Mouse (Mus musculus) common myeloid progenitor, adult 5-6 weeks (primary cell): ENCODE results near the gene Tomm20. TPM values are rescaled to one million over a fixed set of nuclear protein-coding genes. Genes with fewer than 3 reads are reported as not detected.
"Not testable (repeated sequence)": the region's sequence is repeated elsewhere in the genome, so short reads cannot be mapped to it uniquely, and the experiment has no call there.

Source experiments
- ATAC-seq: replicated peaks from 2 replicates; pipeline ENCODE4 v1.8.0; 2016; ENCODE audit warnings: low read depth, mild to moderate bottlenecking, moderate TSS enrichment, inconsistent platforms; ENCODE audit not compliant: poor library complexity, severe bottlenecking
- total RNA-seq: library from RNA; stranded (forward); fragments of 200-1000, 187-1606 nt; gene quantifications from 2 replicates; pipeline ENCODE4 v1.2.3, GENCODE M21; 2017

The Tomm20 gene
- total RNA-seq, 1 experiment from 2014 or later, result 160 TPM

DNA sequence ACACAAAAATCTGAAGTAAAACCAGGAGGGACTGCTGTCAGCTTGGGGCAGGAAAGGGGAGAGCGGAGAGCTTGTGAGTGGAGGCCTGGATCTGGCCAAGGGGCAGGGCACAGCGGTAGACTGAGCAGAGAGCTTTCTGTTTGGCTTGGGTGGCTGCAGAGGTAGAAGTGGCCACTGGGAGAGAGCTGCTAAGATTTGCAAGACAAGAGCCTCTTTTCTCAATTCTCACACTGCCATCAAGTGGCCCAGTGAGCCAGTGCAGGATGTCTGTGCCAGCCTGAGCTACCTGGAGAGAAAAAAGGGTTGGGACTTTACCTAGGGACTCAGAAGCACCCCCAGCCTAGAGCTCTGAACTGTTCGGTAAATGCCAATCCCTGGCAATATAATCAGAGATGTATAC, 24.8 kb downstream of the Tomm20 start:
- peak; percentile 93 for ATAC-seq

DNA sequence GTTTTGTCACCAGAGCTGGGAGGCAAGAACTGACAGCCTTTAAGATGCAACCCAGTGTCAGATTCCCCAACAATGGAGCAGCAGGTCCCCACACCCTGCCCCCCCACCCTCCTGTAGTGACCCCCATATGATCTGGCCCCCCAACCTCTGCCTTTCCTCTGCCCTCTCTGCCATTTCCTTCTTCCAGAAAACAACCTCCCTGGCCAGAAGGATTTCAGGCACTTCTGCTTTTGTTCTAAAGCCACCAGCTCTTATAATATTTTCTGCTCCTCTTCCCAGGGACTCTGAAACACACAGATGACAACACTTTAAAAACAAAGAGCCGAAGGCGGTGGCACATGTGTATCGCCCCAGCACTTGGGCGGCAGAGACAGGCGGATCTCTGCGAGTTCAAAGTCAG, 25.3 kb downstream of the Tomm20 start:
- ATAC-seq, result peak; percentile 39

DNA sequence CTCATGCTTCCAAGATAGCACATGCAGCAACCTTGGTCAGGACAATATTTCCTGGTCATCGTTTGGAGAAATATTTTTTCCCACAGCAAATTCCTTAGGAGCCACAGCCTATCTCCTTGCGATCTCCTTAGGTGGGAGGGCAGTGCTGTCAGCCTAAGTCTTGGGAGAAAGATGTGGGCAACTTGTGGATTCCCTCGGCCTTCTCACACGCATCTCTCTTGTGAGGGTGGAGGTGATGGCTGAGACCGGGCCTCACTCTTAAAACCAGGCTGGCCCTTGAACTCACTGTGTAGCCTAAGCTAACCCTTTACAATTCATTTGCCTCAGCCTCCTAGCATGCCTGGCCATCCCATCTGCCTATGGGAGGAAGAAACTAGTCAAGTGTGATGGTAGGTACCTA, 25.9 kb downstream of the Tomm20 start:
- no peak for ATAC-seq

DNA sequence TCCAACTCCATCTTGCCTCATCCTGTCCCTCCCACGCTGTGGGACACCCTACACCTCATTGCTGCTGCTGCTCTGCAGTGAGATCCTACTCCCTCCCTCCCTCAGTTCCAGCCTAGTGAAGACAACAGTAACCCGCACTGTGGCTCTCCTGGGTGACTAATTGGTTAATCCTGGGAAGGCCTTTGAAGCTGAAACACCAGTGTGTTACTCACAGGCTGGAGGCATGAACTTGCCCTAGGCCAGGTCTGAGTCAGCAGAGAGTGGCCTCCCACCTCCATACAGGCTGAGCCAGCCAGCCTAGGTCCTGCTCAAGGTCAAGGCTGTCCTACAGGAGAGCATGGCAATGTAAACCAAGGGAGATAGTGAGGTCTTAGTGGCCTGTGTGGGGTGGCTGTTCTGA, 26.4 kb downstream of the Tomm20 start:
- ATAC-seq, result no peak

DNA sequence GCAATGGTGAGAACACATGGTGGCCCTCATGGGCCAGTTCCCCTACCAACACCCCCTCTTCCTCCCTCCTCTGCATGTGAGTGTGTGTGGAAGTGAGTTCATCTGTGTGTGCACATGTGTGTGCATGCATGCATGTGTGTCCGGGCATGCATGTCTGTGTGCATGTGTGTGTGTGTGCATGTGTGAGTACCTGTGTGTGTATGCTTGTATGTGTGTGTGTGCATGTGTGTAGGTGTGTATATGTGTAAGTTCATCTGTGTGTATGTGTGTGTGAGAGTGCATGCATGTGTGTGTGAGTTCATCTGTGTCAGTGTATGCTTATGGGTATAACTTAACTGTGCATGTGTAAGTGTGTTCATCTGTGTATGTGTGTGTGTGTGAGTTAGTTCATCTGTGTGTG, 27.3 kb downstream of the Tomm20 start:
- no peak for ATAC-seq

DNA sequence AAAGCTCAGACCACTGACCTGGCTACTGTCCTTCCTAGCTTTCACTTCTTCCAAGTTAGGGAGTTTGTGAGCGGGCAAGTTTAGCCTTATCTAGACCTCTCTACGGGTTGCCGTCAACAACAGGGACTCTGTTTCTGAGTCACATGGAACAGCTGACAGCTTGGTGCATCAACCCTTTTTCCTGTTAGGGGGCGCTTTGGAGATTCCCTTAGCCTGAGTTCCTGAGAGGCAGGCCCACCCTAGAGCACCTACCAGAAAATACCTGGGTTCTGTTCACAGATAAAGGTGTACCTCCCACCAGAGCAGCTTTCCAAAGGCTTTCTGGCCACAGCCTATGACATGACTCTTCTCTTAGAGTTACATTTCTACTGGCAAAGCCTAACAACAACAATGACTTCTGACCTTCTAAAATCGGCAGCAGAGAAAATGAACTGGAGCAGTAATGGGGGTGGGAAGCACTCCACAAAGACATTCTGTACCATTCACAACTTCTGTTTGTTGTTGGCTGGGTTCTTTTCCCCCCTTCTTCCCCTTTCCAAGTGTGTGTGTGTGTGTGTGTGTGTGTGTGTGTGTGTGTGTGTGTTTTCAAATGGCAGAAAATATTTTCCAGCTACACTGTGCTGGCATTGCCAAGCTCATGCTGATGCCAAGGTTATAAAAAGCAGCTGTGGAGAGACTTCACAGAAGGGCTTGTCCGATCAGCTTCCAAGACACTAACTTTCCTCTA, 28.3 kb downstream of the Tomm20 start:
- ATAC-seq, result no peak; the same call in 1 of the 2 replicates

DNA sequence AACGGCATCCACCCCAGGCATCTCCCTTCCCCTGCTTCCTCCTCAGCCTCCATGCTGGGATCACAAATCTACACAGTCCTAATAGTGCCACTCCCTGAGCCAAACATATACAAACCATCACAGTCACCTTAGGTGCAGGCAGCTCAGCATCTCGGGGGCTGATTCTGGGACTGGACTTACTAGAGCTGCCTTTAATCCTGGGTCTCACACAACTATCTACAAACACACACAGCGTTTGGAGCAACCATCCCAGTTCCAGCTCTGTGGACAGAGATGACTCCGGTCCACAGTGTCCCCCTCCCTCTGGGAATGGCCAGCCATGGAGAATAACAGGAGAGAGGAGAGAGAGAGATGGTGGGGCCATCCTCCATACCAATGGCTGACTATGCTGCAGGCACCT, 29.0 kb downstream of the Tomm20 start:
- ATAC-seq, result no peak

DNA sequence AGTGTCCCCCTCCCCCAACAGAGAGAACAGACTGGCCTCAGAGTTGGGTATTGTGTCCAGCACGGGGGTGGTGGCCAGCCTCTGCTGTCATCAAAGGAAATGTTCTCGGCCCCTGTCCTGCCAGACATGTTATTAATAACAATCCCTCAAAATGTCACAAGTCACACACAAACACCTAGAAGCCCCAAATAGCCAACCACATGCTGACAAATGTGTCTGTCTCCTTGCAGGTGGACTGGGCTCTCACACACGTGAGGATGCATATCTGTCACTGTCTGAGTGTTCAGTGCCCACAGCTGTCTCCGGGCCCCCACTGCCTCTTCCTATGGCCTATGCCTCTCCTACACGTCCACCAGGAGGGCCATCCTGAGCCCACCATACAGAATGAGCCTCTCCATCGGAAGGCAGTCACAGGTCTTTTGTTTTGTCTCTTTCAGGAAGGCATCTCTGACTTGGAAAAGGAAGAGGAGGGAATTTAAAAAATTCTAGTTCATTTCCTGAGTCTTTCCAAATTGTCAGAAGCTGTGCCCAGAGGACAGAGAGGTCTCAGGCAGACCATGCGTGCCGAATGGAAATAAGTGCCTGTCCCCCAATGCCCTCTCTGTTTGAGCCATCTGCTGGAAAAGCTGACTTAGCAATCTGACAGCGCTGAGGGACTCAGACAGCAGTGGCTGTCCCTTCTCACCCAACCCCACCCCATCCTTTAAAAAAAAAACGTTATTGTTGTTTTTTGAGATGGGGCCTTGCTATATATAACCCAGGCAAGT, 30.9 kb downstream of the Tomm20 start:
- no peak for ATAC-seq

DNA sequence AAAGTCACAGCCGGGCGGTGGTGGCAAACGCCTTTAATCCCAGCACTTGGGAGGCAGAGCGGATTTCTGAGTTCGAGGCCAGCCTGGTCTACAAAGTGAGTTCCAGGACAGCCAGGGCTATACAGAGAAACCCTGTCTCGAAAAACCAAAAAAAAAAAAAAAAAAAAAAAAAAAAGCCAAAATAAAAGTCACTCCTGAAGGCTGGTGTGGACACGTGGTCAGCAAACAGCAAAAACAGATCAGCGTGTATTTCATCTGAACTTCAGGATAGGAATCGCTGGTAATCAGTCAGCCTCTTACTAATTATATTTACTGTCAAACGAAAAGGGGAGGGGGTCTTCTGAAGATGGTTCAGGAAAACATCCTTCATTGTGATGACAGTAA, 31.5 kb downstream of the Tomm20 start:
- not testable (repeated sequence) for ATAC-seq

DNA sequence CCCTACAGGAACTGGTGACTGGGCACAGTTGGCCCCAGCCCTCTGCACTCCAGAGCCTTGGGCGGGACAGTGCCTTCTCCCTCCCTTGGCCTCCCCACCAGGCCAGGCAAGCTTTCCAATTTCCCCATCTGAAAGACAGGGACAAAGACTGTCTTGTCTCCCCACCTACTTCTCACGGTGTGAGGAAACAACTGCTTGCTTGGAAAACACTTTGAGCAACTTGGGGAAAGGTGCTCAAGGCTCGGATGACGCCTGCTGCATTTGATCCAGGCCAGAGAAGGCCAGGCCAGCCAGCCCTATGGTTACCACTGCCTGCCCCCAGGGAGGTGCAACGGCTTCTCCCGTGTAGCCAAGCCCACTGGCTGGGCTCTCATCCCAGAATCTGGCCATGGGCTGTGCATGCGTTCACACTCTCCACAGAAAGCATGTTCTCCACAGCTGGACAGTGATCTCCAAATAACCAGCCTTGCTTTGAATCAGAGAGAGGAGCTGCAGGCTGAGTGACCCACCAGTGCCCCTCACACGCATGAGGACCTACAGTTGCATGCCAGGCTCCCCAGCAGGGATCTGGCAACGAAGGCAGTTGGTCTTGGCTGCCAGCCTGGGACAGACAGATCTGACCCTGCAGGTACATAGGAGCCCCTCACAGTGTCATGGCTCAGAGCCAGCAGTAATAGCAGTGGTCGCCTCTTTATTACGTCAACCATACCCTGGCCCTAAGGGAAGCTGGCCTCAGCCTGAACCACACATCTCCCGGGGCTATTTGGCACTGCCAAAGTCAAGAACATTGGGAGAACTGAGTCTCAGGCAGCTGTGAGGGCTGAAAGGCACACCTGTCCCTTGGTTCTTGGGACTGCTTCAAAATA, 32.2 kb downstream of the Tomm20 start:
- no peak for ATAC-seq

DNA sequence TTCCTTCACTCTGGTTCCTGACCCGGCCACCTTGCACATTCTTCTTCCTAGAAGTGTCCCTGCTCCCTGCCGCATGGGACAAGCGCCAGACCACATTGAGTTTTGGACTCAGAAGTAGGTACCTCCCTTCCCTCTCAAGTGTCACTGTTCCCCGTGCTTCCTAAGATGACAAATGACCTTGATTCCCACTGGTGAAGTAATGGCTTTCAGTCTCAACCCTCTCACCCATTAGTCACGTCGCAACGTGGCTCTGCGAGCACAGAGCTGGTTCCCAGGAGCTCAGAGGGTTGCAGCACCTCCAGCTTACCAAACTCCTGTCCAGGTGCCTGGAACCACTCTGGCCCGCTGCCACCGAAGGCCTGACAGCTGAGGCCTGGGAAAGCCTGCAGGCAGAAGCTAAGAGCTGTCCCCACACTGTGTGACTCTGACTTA, 36.3 kb downstream of the Tomm20 start:
- no peak for ATAC-seq

DNA sequence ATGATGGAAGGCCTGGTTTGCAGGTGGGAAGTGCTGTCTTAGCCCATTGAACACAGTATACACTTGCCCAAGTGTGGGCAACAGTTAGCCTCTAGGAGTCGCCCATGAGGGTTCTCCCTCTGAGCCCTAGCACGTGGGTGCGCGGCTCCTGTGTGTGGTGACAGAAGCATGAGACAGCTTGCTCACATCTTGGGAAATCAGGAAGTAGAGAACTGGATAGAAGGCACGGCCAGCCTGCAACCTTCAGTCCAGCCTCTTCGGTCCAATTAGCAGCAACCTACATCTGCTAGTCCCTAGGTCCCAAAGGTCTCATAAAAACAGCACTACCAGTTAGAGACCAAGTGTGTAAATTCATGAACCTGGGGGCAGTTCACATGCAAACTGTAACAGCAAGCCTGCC, 36.8 kb downstream of the Tomm20 start:
- ATAC-seq, result peak; percentile 84

DNA sequence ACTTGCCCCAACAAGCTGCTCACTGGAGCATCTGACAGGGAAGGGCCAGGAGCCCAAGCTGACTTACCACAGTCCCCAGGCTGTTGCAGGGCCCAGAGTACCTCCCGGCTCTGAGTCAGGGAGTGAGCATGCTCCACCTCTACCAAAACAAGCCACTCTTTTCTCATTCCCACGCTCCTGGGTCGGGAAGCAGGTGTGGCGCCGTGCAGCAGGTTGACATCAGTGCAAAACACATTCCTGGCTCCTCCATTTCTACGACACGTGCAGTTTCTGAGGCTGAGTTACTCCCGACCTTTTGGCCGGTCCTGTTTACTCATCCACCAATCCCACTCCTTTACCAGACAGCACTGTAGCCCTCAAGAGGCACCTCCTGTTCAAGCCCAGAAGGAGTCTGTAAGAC, 37.7 kb downstream of the Tomm20 start:
- no peak for ATAC-seq

DNA sequence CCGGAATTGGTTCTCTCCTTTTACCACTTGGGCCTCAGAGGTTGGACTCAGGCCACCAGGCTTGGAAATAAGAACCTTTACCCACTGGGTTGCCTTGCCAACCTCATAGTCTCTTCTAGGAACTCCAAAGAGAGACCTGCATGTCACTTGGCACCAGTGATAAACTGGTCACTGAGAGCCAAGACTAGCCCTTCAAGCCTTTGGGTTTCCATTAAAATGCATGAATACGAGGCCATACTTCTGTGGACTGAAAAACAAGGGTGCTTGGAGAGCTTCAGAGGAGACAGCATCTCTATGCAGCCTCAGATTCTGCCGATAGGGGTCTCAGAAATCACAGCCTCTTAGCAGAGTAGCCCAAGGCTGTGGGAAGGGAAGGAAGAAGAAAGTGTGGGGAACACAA, 38.3 kb downstream of the Tomm20 start:
- ATAC-seq, result no peak

DNA sequence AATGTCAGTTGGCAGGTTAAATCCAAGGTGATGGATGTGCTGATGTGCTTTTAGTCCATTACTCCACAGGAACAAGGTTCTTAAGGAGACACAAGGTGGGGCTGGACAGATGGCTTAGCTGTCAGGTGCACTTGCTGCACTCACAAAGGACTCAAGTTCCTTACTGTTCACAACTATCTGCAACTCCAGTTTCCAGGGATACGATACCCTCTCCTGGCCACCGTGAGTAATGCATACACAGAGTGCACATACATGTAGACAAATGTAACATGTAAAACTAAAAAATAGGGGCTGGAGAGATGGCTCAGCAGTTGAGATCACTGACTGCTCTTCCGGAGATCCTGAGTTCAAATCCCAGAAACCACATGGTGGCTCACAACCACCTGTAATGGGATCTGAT, 40.3 kb downstream of the Tomm20 start:
- ATAC-seq, result 0 out of 2 replicates have a peak, but pooled peaks have one; percentile 28

DNA sequence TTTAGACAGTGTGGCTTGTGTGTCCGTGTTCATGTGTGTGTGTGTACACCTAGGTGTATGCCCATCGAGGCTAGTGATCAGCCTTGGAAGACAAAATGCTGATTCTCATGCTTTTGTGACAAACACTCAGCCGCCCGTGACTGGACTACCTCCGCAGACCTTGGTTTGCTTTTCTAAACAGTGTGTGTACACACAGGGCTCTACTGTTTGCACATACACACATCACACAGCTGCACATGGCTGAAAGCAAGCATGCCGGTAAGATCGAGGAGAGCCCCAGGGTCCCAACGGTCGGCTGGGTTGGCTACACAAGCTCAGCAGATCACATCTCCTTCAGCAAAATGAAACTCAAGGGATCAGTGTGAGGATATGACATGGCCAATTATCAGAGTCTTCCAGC, 41.7 kb downstream of the Tomm20 start:
- ATAC-seq, result no peak

DNA sequence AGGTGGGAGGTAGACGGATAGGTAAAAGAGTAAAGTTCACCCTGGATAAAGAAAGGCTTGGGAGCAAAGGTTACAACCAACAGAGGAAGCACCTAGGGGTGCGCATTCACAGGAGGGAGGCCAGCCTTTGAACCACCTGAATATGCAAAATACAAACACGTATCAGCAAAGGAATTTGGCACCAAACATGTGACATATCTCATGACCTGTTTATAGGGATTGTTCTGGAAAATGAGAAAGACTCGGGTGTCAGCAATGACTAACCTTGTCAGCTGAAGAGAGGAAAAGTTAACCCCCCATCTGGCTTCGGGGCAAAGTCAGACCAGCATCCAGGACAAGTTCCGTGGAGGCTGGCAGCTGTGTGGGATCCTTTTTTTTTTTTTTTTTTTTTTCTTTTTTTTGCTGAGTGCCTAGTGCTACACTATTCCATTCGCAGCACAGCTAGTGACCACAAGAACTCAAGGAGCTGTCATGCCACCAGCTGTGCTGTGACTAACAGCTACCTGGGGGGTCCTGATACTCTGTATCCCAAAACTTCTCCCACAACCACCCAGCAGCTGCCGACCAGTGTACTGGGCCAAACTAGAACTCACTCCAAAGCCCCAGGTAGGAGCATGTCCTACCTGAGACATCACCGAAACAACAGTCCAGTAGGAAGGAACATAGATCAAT, 42.3 kb downstream of the Tomm20 start:
- ATAC-seq, result no peak

DNA sequence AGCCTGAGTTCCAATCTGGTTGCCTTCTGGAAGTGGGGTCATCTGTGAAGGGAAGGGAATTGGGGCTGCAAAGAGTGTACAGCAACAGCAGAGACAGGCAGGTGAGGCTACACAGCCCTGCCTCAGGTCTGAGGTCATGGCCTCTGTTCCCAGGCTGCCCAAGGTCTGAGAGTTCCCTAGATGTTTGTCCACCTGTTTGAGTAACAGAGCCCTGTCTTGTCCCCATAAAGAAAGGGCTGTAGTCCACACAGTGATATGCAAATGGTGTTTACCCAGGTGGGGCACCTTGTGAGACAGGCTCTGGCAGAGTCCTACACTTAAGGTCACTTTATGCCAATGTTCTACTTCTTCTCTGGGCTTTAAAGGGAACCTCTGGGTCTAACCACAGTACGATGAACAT, 44.0 kb downstream of the Tomm20 start:
- 0 out of 2 replicates have a peak, but pooled peaks have one; percentile 19 for ATAC-seq

DNA sequence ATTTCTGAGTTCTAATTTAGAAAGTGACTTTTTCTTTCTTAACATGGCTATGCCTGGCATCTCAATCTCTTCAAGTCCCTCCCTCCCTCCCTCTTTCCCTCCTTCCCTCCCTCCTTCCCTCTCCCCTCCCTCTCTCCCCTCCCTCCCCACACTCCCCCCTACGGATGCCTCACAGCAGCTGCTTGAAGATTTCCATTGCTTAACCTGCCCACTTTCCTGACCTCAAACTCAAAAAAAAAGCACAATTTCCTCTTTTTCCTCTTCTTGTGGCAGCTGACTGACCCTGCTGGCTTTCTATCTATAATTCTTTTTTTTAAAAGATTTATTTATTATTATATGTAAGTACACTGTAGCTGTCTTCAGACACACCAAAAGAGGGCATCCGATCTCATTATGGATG, 44.6 kb downstream of the Tomm20 start:
- peak; percentile 76 for ATAC-seq

DNA sequence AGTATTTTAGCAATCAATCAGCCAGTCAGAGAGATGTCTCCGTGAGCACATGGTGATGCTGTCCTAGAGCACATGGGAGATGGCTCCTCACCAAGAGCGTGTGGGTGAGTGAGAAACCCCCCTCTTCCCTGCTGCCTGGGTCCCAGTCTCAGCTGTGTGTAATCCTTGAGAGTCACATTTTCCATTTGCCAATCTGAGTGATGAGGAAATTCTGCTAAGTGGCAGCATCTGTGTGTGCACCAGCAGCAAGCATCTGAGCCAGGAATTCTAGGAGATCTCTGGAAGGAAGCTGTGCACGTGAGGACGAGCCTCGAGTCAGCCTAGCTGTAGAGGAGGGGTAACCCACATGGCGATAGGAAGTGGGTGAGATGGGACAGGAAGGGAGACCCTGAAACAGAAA, 50.5 kb downstream of the Tomm20 start:
- 0 out of 2 replicates have a peak, but pooled peaks have one; percentile 11 for ATAC-seq
